ENCODE assay signal across 19 mouse cellular contexts in the genomic region with DNA sequence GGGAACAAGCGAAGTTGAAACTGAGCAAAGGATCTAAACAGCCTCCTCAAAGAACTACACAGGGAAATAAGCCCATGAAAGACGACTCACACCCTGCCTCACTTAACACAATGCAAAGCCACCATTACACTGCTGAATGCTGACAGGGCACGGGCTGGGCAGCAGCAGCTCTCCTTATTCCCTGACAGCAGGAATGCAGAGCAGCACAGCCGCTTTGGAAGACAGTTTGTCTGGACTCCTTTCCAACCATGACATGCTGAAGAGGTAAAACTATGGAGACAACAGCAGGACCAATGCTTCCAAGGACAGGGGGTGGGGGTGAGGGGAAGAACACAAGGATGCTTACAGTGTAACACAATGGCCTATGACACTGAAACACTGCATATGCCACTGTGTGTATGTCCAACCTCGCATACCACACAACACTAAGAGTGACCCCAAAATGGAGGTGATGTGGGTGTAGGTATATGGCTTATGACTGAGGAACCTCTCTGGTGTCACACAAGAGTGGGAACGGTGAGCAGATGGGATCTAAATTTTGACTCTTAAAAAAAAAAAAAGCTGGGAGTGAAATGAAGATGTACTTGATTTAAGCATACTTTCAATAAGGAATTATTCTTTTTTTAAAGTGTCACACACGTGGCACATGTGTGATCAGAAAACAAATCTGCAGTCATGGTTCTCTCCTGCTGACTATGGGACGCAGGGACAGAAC. TPM values are rescaled to one million over a fixed set of nuclear protein-coding genes. Genes with fewer than 3 reads are reported as not detected.
"Had no signal": no experiment of that assay in that cellular context is flagged by ENCODE, and none has a peak within 500 bp of the region (broad histone marks: within the 10 kb centered on the region; RNA-seq: fewer than 3 reads in every experiment).

No protein-coding gene starts in this region.

- H3K4me3 ChIP-seq: lung, embryonic 15.5 days; megakaryocyte, embryonic 14.5 days; midbrain, embryonic 13.5 days; midbrain, embryonic 15.5 days; neural tube, embryonic 12.5 days had no signal

- H3K27ac ChIP-seq: lung, embryonic 15.5 days; macrophage; midbrain, embryonic 13.5 days; midbrain, embryonic 15.5 days; neural tube, embryonic 12.5 days had no signal

- H3K4me1 ChIP-seq: lung, embryonic 15.5 days; midbrain, embryonic 13.5 days; midbrain, embryonic 15.5 days; neural tube, embryonic 12.5 days had no signal

- H3K9me3 ChIP-seq: lung, embryonic 15.5 days; megakaryocyte, embryonic 14.5 days; midbrain, embryonic 13.5 days; midbrain, embryonic 15.5 days; neural tube, embryonic 12.5 days had no signal

- ATAC-seq: liver, postnatal 0 days; lung, postnatal 0 days; midbrain, embryonic 13.5 days; midbrain, embryonic 15.5 days had no signal

- H3K27me3 ChIP-seq: lung, embryonic 15.5 days; megakaryocyte, embryonic 14.5 days; midbrain, embryonic 13.5 days; midbrain, embryonic 15.5 days; neural tube, embryonic 12.5 days had no signal

- H3K9ac ChIP-seq: liver, postnatal 0 days; lung, embryonic 15.5 days; midbrain, embryonic 13.5 days; midbrain, embryonic 15.5 days; neural tube, embryonic 12.5 days had no signal

- DNase-seq: liver, postnatal 0 days; lung, adult 2 months; lung, postnatal 14 days; lung, postnatal 36 days; right cerebral cortex, postnatal 14 days; spleen, adult 18-20 months; thymus, adult 2 months; thymus, postnatal 25 days; thymus, postnatal 4 days had no signal

RNA-seq across cellular contexts. Expression of a gene that starts 31.5 kb away (rescaled TPM):
- total RNA-seq: megakaryocyte progenitor cell, adult 5-6 weeks; monocyte, adult 5-6 weeks; neutrophil, adult 5-6 weeks had no signal
- polyA plus RNA-seq: macrophage had no signal
